Comparison of ENCODE assay signal across 8 mouse cellular contexts in genomic region chr12:4082132-4083001, GRCm38 (mm10). TPM values are rescaled to one million over a fixed set of nuclear protein-coding genes. Genes with fewer than 3 reads are reported as not detected.
DNase-seq lines count a peak whose midpoint lies in the region; ATAC-seq and TF ChIP-seq lines count a peak whose summit lies in the region.

TSS of gene Dnajc27 (plus strand) at chr12:4082583.

- 0 out of 2 replicates have a peak, but pooled peaks cover 4% of the 10 kb centered on the region for H3K4me1 ChIP-seq in hindbrain, postnatal 0 days (ENCODE audit: insufficient read depth, low read length)

- no peaks in the 10 kb centered on the region for H3K27me3 ChIP-seq in hindbrain, postnatal 0 days (ENCODE audit: insufficient read depth, low read length)

- peak within 1 kb of the TSS; percentile 90 for H3K4me3 ChIP-seq in gastrocnemius, adult 2 months
- peak within 1 kb of the TSS; percentile 53 for H3K4me3 ChIP-seq in hindbrain, postnatal 0 days (ENCODE audit: low read length)
- H3K4me3 ChIP-seq in left cerebral cortex, adult 2 months, result peak within 1 kb of the TSS; percentile 49

- H3K27ac ChIP-seq in gastrocnemius, adult 2 months, result peak within 1 kb of the TSS; percentile 99
- H3K27ac ChIP-seq in hindbrain, postnatal 0 days, result peak within 1 kb of the TSS; percentile 98
- peak within 1 kb of the TSS; percentile 98 for H3K27ac ChIP-seq in left cerebral cortex, adult 2 months

- WGBS in hindbrain, postnatal 0 days, result 4% methylated on average over 58 of the region's 59 CpGs

- no peak for TF ChIP-seq CTCF in gastrocnemius, adult 2 months (IDR thresholded peaks at IDR 0.05)
- no peak for TF ChIP-seq CTCF in hindbrain, postnatal 0 days (IDR thresholded peaks at IDR 0.05; ENCODE audit: low read depth)
- TF ChIP-seq CTCF in left cerebral cortex, adult 2 months (IDR thresholded peaks at IDR 0.05), result no peak

- no peaks in the 10 kb centered on the region for H3K9me3 ChIP-seq in hindbrain, postnatal 0 days (ENCODE audit: low read length)

- H3K36me3 ChIP-seq in hindbrain, postnatal 0 days (ENCODE audit: insufficient read depth, low read length), result peaks cover 16% of the 10 kb centered on the region

- intact Hi-C loops in gastrocnemius, adult 2 months (cut with DNase I), result loop anchor here (10.0 kb wide), 1 partner anchor 418 kb away; no protein-coding TSS in a partner anchor
- intact Hi-C loops in left cerebral cortex, adult 2 months (cut with DNase I), result loop anchor here (2.0 kb wide), 1 partner anchor 44 kb away; the partner anchor contains the start of gene Efr3b

- DNase-seq in ZHBTc4 (ENCODE audit: low read depth, low spot score), result peak; percentile 97
- peak; percentile 97 for DNase-seq in gastrocnemius, adult 2 months
- peak; percentile 97 for DNase-seq in hindbrain, postnatal 0 days (ENCODE audit: low spot score)
- DNase-seq in left cerebral cortex, adult 2 months (ENCODE audit: extremely low spot score in 1 of 2, low spot score in 2 of 2), result peak; percentile 95 to 97
- DNase-seq in right cerebral cortex, adult 2 months (ENCODE audit: low spot score in 2 of 2), result peak; percentile 97 to 99
- peak; percentile 93 for DNase-seq in urinary bladder, postnatal 14 days (ENCODE audit: low spot score)

- peak; percentile 94 for ATAC-seq in common myeloid progenitor, adult 5-6 weeks (replicated peaks; ENCODE audit: low read depth, poor library complexity, severe bottlenecking)
- ATAC-seq in hindbrain, postnatal 0 days, result peak; percentile 97
- peak; percentile 96 for ATAC-seq in megakaryocyte, adult 5-6 weeks (ENCODE audit: poor library complexity, severe bottlenecking)

- peak within 1 kb of the TSS; percentile 67 for H3K9ac ChIP-seq in hindbrain, postnatal 0 days (replicated peaks; ENCODE audit: low read length)

- peak within 1 kb of the TSS; percentile 67 for H3K4me2 ChIP-seq in hindbrain, postnatal 0 days (ENCODE audit: low read depth, low read length)

RNA-seq across cellular contexts. Expression of gene Dnajc27, which starts in this region (rescaled TPM):
- 8.5 and 9.2 TPM in 2 replicates for total RNA-seq in common myeloid progenitor, adult 5-6 weeks (2017)
- total RNA-seq in gastrocnemius, adult 2 months (2021), result 10 to 100 TPM; 30.9 to 38.3 TPM
- total RNA-seq in hindbrain, postnatal 0 days (2014; rRNA removed), result 47.4 and 49.5 TPM in 2 replicates
- polyA plus RNA-seq in hindbrain, postnatal 0 days (2015; fragmentation: Nextera tagmentation; extraction: Ambion mirVana), result 24.2 and 25.2 TPM in 2 replicates
- total RNA-seq in left cerebral cortex, adult 2 months (2021), result 10 to 100 TPM; 91.0 to 95.8 TPM
- total RNA-seq in megakaryocyte, adult 5-6 weeks (2015), result 1.5 and 2.1 TPM in 2 replicates
- 2.1 and 4.3 TPM in 2 replicates for total RNA-seq in megakaryocyte, adult 5-6 weeks (2017)

Comparison
In these comparisons a context has a peak if more than half of its experiments do, and no peak if none do; other contexts are left out.
1. Peak in every context shown above with its lines: DNase-seq, ATAC-seq, H3K4me3 ChIP-seq and H3K27ac ChIP-seq.